Mouse (Mus musculus): ENCODE measurements around the gene Rc3h1. TPM values are rescaled to one million over a fixed set of nuclear protein-coding genes. Genes with fewer than 3 reads are reported as not detected.

Rc3h1 gene
- polyA plus RNA-seq, 1 experiment from 2014 or later = 10.5 TPM

GRCm38 (mm10) chr1:161005526-161005925 is 99.3 kb downstream of the Rc3h1 start:
- no peak for ATAC-seq (ENCODE audit: low FRiP score)
- H3K9ac ChIP-seq = no peak overlapping the region
- no peaks in the 10 kb centered on the region for H3K4me1 ChIP-seq
- peaks cover 9% of the 10 kb centered on the region; the same call in 1 of the 2 replicates for H3K36me3 ChIP-seq
- no peaks in the 10 kb centered on the region for H3K9me3 ChIP-seq (replicated peaks)
- no peak overlapping the region for H3K4me2 ChIP-seq (replicated peaks)
- 68% methylated on average over 3 of the region's 3 CpGs for WGBS
- no peak overlapping the region for H3K4me3 ChIP-seq
- no peak overlapping the region for H3K27ac ChIP-seq
- H3K27me3 ChIP-seq = no peaks in the 10 kb centered on the region

- H3K27ac ChIP-seq = no peak overlapping the region
- H3K4me1 ChIP-seq = no peaks in the 10 kb centered on the region
- H3K4me2 ChIP-seq (replicated peaks) = no peak overlapping the region
- no peak for ATAC-seq (ENCODE audit: low FRiP score)
- no peak overlapping the region for H3K4me3 ChIP-seq
- H3K36me3 ChIP-seq = peaks cover 10% of the 10 kb centered on the region; the same call in 1 of the 2 replicates
- H3K9me3 ChIP-seq (replicated peaks) = no peaks in the 10 kb centered on the region
- H3K27me3 ChIP-seq = no peaks in the 10 kb centered on the region
- 89% methylated on average over 5 of the region's 5 CpGs for WGBS
- no peak overlapping the region for H3K9ac ChIP-seq
Observed at GRCm38 (mm10) chr1:161006471-161006870, 100.3 kb downstream of the Rc3h1 start.

- Histone ChIP-seq H3K27me3 (no peaks in the 10 kb centered on the region), H3K36me3 (peaks cover 20% of the 10 kb centered on the region), H3K9me3 (replicated peaks) (no peaks in the 10 kb centered on the region), H3K4me2 (replicated peaks) (no peak overlapping the region), H3K9ac (no peak overlapping the region), H3K4me1 (no peaks in the 10 kb centered on the region), H3K27ac (no peak overlapping the region), H3K4me3 (no peak overlapping the region)
- no peak for ATAC-seq (ENCODE audit: low FRiP score)
- WGBS = 98% methylated on average over 2 of the region's 2 CpGs
Observed at GRCm38 (mm10) chr1:161008038-161008437, 101.8 kb downstream of the Rc3h1 start.

- Histone ChIP-seq H3K4me2 (replicated peaks) (no peak overlapping the region), H3K27ac (no peak overlapping the region), H3K4me1 (no peaks in the 10 kb centered on the region), H3K9me3 (replicated peaks) (no peaks in the 10 kb centered on the region), H3K4me3 (no peak overlapping the region), H3K9ac (no peak overlapping the region), H3K27me3 (no peaks in the 10 kb centered on the region), H3K36me3 (peaks cover 22% of the 10 kb centered on the region)
- 92% methylated on average over 4 of the region's 4 CpGs for WGBS
- ATAC-seq (ENCODE audit: low FRiP score) = no peak
Observed at GRCm38 (mm10) chr1:161010436-161010835, 104.2 kb downstream of the Rc3h1 start.

- Histone ChIP-seq H3K4me1 (no peaks in the 10 kb centered on the region), H3K36me3 (peaks cover 47% of the 10 kb centered on the region), H3K9me3 (replicated peaks) (no peaks in the 10 kb centered on the region), H3K4me3 (no peak overlapping the region), H3K4me2 (replicated peaks) (no peak overlapping the region), H3K27ac (no peak overlapping the region), H3K9ac (no peak overlapping the region), H3K27me3 (no peaks in the 10 kb centered on the region)
- no peak for ATAC-seq (ENCODE audit: low FRiP score)
- WGBS = 91% methylated on average over 2 of the region's 2 CpGs
Observed at GRCm38 (mm10) chr1:161016378-161016777, 110.2 kb downstream of the Rc3h1 start.

- Histone ChIP-seq H3K4me2 (replicated peaks) (no peak overlapping the region), H3K36me3 (peaks cover 39% of the 10 kb centered on the region), H3K4me3 (no peak overlapping the region), H3K4me1 (no peaks in the 10 kb centered on the region), H3K27me3 (no peaks in the 10 kb centered on the region), H3K9ac (no peak overlapping the region), H3K27ac (no peak overlapping the region), H3K9me3 (replicated peaks) (no peaks in the 10 kb centered on the region)
- 94% methylated on average over 14 of the region's 14 CpGs for WGBS
- ATAC-seq (ENCODE audit: low FRiP score) = no peak
Observed at GRCm38 (mm10) chr1:161020051-161020450, 113.8 kb downstream of the Rc3h1 start.

Other genes starting within 250 kb of the Rc3h1 start
- 20.5 and 21.3 TPM in 2 replicates for gene Rabgap1l, start 113.2 kb upstream of the Rc3h1 start, polyA plus RNA-seq (2016; fragmentation: Nextera tagmentation; extraction: Ambion mirVana)
- gene Serpinc1, start 72.2 kb downstream of the Rc3h1 start, polyA plus RNA-seq (2016; fragmentation: Nextera tagmentation; extraction: Ambion mirVana) = 2.6 and 2.9 TPM in 2 replicates
- 9.6 and 11.4 TPM in 2 replicates for gene Zbtb37, start 128.4 kb downstream of the Rc3h1 start, polyA plus RNA-seq (2016; fragmentation: Nextera tagmentation; extraction: Ambion mirVana)
- gene Dars2, start 164.2 kb downstream of the Rc3h1 start, polyA plus RNA-seq (2016; fragmentation: Nextera tagmentation; extraction: Ambion mirVana) = 30.6 and 33.5 TPM in 2 replicates
- 23.6 and 24.3 TPM in 2 replicates for gene Cenpl, start 164.3 kb downstream of the Rc3h1 start, polyA plus RNA-seq (2016; fragmentation: Nextera tagmentation; extraction: Ambion mirVana)
- 21.2 and 25.3 TPM in 2 replicates for gene Klhl20, start 225.1 kb downstream of the Rc3h1 start, polyA plus RNA-seq (2016; fragmentation: Nextera tagmentation; extraction: Ambion mirVana)
- gene Ankrd45, start 236.3 kb downstream of the Rc3h1 start, polyA plus RNA-seq (2016; fragmentation: Nextera tagmentation; extraction: Ambion mirVana) = 6.4 and 8.2 TPM in 2 replicates

Data from hindbrain, embryonic 12.5 days (tissue).